Mouse (Mus musculus) testis, postnatal 14 days (tissue): Measurements from ENCODE around the gene Pgbd5.

Source experiments
- DNase-seq: peaks from one replicate; pipeline ENCODE4 v3.0.0; 2021; ENCODE audit warnings: low spot score

Pgbd5 gene

GRCm38 (mm10) chr8:124343991-124344390 lies 95.5 kb downstream of the Pgbd5 start:
- no peak for DNase-seq

- DNase-seq: no peak
Observed at GRCm38 (mm10) chr8:124343151-124343550, 96.3 kb downstream of the Pgbd5 start.

GRCm38 (mm10) chr8:124340360-124341068 lies 98.9 kb downstream of the Pgbd5 start:
- DNase-seq: no peak

- no peak for DNase-seq
Observed at GRCm38 (mm10) chr8:124339742-124340141, 99.7 kb downstream of the Pgbd5 start.

- no peak for DNase-seq
Observed at GRCm38 (mm10) chr8:124336302-124336701, 103.2 kb downstream of the Pgbd5 start.

- no peak for DNase-seq
Observed at GRCm38 (mm10) chr8:124331706-124332105, 107.8 kb downstream of the Pgbd5 start.

- no peak for DNase-seq
Observed at GRCm38 (mm10) chr8:124331094-124331493, 108.4 kb downstream of the Pgbd5 start.

- no peak for DNase-seq
Observed at GRCm38 (mm10) chr8:124330433-124330832, 109.0 kb downstream of the Pgbd5 start.

- no peak for DNase-seq
Observed at GRCm38 (mm10) chr8:124329690-124330089, 109.8 kb downstream of the Pgbd5 start.

GRCm38 (mm10) chr8:124328259-124328658 lies 111.2 kb downstream of the Pgbd5 start:
- DNase-seq: no peak

GRCm38 (mm10) chr8:124323356-124323755 lies 116.1 kb downstream of the Pgbd5 start:
- DNase-seq: no peak

- DNase-seq: no peak
Observed at GRCm38 (mm10) chr8:124321227-124321840, 118.1 kb downstream of the Pgbd5 start.

- DNase-seq: no peak
Observed at GRCm38 (mm10) chr8:124319316-124319652, 120.2 kb downstream of the Pgbd5 start.
